Mouse (Mus musculus) stomach, postnatal 0 days (tissue): ENCODE data around the gene Tpr.

Experiments used
- CTCF ChIP-seq: IDR thresholded peaks from 2 replicates; pipeline ENCODE4 v1.5.1; 2016; ENCODE audit warnings: antibody characterized with exemption, low read depth, mild to moderate bottlenecking, moderate library complexity
- EP300 ChIP-seq: optimal IDR thresholded peaks from 2 replicates; pipeline ENCODE3; 2016; ENCODE audit warnings: antibody characterized with exemption

- TF ChIP-seq EP300 (no peak), CTCF (no peak)
These were observed 105.5 kb downstream of the Tpr start for GRCm38 (mm10) chr1:150498177-150498576.
